Mouse (Mus musculus) C3H10T1/2 (cell line): ENCODE results near the gene Gm21800. TPM values are rescaled to one million over a fixed set of nuclear protein-coding genes. Genes with fewer than 3 reads are reported as not detected.

Experiments
- polyA plus RNA-seq, 2 experiments: library from polyadenylated mRNA; unstranded; fragments of >200 nt; fragmentation: generic; extraction: Trizol; gene quantifications; one replicate each; pipeline ENCODE4 v1.2.1; 2012; ENCODE audit warnings: missing spikeins in 2 of 2

Gm21800 gene
- not detected for polyA plus RNA-seq

GRCm38 (mm10) chrY:41406198-41406597, at the start of gene Gm21800:
Gene Gm21800 (plus strand): TSS chrY:41406498.

